Mouse (Mus musculus): Measurements from ENCODE around the gene G0s2. TPM values are rescaled to one million over a fixed set of nuclear protein-coding genes. Genes with fewer than 3 reads are reported as not detected.

G0s2 gene
- polyA plus RNA-seq, 1 experiment from 2014 or later = 17.9 TPM

DNA sequence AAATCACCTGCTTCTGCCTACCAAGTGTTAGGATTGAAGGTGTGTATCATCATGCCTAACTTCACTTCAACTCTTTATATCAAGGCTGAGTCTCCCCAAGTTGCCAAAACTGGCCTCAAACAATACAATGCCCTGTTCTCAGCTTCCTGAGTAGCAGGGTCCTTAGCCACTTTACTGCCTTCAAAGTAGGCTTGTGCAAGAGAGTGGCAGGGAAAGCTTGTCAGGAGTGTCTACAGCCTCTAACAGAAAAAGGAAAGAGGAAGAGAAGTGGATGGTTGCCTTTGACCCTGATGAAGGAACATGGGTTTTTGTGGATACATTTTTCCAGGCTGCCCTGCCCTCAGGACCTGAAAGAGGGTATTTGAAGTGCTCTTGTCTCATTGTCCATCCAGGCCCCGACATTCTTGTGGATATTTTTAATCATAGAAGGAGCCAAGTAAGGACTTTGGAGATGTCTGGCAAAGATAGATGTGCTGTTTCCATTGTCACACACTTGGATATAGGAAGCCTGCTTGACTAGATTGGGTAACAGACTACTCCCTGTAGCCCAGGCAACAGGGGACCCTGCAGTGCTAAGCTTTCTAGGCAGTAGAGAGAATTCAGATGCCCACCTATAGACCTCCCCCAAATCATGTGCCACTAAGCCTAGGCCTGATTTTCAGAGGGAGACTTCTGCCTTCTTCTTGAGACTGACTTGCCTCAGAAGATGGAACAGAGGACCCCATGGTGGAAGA, 36.9 kb upstream of the G0s2 start:
- Histone ChIP-seq H3K4me3 (ENCODE audit: low read length) (no peak overlapping the region), H3K27me3 (ENCODE audit: control insufficient read depth, insufficient read depth, low read length) (no peaks in the 10 kb centered on the region), H3K9ac (ENCODE audit: low read depth, low read length) (no peak overlapping the region), H3K9me3 (ENCODE audit: control insufficient read depth, low read length) (no peaks in the 10 kb centered on the region), H3K4me1 (ENCODE audit: control insufficient read depth, insufficient read depth, low read length) (0 out of 2 replicates have a peak, but pooled peaks cover 3% of the 10 kb centered on the region), H3K27ac (ENCODE audit: low read depth, low read length) (no peak overlapping the region), H3K36me3 (ENCODE audit: control insufficient read depth, insufficient read depth, low read length) (no peaks in the 10 kb centered on the region), H3K4me2 (replicated peaks; ENCODE audit: low read depth, low read length) (no peak overlapping the region)
- no peak for ATAC-seq (ENCODE audit: low FRiP score, low TSS enrichment)
- 86% methylated on average over 1 of the region's 1 CpGs for WGBS

GRCm38 (mm10) chr1:193306832-193307231, 33.8 kb upstream of the G0s2 start:
- H3K36me3 ChIP-seq (ENCODE audit: control insufficient read depth, insufficient read depth, low read length) = no peaks in the 10 kb centered on the region
- no peaks in the 10 kb centered on the region for H3K4me1 ChIP-seq (ENCODE audit: control insufficient read depth, insufficient read depth, low read length)
- ATAC-seq (ENCODE audit: low FRiP score, low TSS enrichment) = no peak
- no peak overlapping the region for H3K4me2 ChIP-seq (replicated peaks; ENCODE audit: low read depth, low read length)
- no peak overlapping the region for H3K4me3 ChIP-seq (ENCODE audit: low read length)
- no peaks in the 10 kb centered on the region for H3K9me3 ChIP-seq (ENCODE audit: control insufficient read depth, low read length)
- no peak overlapping the region for H3K27ac ChIP-seq (ENCODE audit: low read depth, low read length)
- no peak overlapping the region for H3K9ac ChIP-seq (ENCODE audit: low read depth, low read length)
- WGBS = 91% methylated on average over 2 of the region's 2 CpGs
- no peaks in the 10 kb centered on the region for H3K27me3 ChIP-seq (ENCODE audit: control insufficient read depth, insufficient read depth, low read length)

DNA sequence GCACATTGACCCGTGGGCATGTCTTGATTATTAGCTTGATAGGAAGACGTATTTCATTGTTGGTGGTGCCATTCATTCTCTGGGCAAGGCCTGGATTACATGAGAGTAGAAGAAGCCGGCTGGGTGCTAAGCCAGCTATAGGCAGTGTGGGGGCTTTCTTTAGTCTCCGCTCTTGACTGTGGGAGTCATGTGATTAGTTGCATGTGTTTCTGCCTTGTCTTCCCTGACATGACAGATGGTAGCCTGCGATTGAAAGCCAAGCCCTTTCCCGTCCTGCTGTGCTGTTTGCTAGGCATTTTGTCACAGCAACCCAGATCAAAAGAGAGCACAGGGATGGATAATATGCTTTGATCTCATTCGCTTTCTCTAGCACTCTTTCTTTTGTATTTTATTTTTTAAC, 32.4 kb upstream of the G0s2 start:
- H3K36me3 ChIP-seq (ENCODE audit: control insufficient read depth, insufficient read depth, low read length) = no peaks in the 10 kb centered on the region
- WGBS = 42% methylated on average over 7 of the region's 7 CpGs
- no peak for ATAC-seq (ENCODE audit: low FRiP score, low TSS enrichment)

DNA sequence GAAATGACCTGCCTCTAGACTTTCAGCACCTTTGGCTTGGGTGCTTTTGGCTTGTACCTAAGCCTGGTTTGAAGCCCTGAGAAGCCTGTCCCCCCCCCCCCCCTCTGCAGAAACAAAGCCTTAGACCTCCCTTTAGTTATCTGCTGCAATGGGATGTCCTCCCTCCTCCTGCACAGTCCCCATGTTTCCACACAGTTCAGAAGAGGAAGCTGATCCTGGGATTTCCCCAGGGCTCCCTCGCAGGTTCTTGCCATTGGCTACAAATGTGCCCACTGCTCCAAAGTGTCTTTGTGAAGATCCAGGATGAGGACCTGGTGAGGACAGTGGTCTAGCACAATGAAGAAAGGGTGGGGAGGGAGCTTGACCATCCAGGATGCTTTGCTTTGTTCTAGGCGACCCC, 30.1 kb upstream of the G0s2 start:
- Histone ChIP-seq H3K9me3 (ENCODE audit: control insufficient read depth, low read length) (no peaks in the 10 kb centered on the region), H3K27me3 (ENCODE audit: control insufficient read depth, insufficient read depth, low read length) (no peaks in the 10 kb centered on the region), H3K4me2 (replicated peaks; ENCODE audit: low read depth, low read length) (no peak overlapping the region), H3K9ac (ENCODE audit: low read depth, low read length) (no peak overlapping the region), H3K27ac (ENCODE audit: low read depth, low read length) (no peak overlapping the region), H3K36me3 (ENCODE audit: control insufficient read depth, insufficient read depth, low read length) (no peaks in the 10 kb centered on the region), H3K4me3 (ENCODE audit: low read length) (no peak overlapping the region), H3K4me1 (ENCODE audit: control insufficient read depth, insufficient read depth, low read length) (no peaks in the 10 kb centered on the region)
- no peak for ATAC-seq (ENCODE audit: low FRiP score, low TSS enrichment)
- 75% methylated on average over 2 of the region's 2 CpGs for WGBS

More for the DNA sequence above, 32.4 kb upstream of the G0s2 start:
- Histone ChIP-seq H3K9me3 (ENCODE audit: control insufficient read depth, low read length) (no peaks in the 10 kb centered on the region), H3K27me3 (ENCODE audit: control insufficient read depth, insufficient read depth, low read length) (no peaks in the 10 kb centered on the region), H3K4me1 (ENCODE audit: control insufficient read depth, insufficient read depth, low read length) (no peaks in the 10 kb centered on the region), H3K4me3 (ENCODE audit: low read length) (no peak overlapping the region), H3K27ac (ENCODE audit: low read depth, low read length) (no peak overlapping the region), H3K9ac (ENCODE audit: low read depth, low read length) (no peak overlapping the region), H3K4me2 (replicated peaks; ENCODE audit: low read depth, low read length) (no peak overlapping the region)

DNA sequence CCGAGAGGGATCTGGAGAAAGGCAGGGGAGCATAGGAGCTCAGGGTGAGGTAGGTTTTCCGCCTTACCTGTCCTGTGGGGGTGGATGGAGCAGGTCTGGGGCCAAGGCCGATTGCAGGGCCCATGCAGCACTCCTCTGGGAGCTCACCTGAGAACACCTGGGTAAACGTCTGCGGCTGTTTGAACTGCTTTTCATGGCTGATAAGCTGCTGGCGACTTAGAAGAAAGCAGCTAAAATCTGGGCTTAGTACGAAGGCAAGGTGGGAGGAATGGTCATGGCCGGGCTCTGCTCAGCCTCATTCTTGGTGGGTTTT, 29.0 kb upstream of the G0s2 start:
- WGBS = 61% methylated on average over 8 of the region's 8 CpGs
- H3K27me3 ChIP-seq (ENCODE audit: control insufficient read depth, insufficient read depth, low read length) = no peaks in the 10 kb centered on the region
- no peak for ATAC-seq (ENCODE audit: low FRiP score, low TSS enrichment)
- H3K9me3 ChIP-seq (ENCODE audit: control insufficient read depth, low read length) = no peaks in the 10 kb centered on the region
- H3K4me2 ChIP-seq (replicated peaks; ENCODE audit: low read depth, low read length) = no peak overlapping the region
- no peak overlapping the region for H3K4me3 ChIP-seq (ENCODE audit: low read length)
- no peaks in the 10 kb centered on the region for H3K4me1 ChIP-seq (ENCODE audit: control insufficient read depth, insufficient read depth, low read length)
- H3K36me3 ChIP-seq (ENCODE audit: control insufficient read depth, insufficient read depth, low read length) = no peaks in the 10 kb centered on the region
- no peak overlapping the region for H3K27ac ChIP-seq (ENCODE audit: low read depth, low read length)
- no peak overlapping the region for H3K9ac ChIP-seq (ENCODE audit: low read depth, low read length)

DNA sequence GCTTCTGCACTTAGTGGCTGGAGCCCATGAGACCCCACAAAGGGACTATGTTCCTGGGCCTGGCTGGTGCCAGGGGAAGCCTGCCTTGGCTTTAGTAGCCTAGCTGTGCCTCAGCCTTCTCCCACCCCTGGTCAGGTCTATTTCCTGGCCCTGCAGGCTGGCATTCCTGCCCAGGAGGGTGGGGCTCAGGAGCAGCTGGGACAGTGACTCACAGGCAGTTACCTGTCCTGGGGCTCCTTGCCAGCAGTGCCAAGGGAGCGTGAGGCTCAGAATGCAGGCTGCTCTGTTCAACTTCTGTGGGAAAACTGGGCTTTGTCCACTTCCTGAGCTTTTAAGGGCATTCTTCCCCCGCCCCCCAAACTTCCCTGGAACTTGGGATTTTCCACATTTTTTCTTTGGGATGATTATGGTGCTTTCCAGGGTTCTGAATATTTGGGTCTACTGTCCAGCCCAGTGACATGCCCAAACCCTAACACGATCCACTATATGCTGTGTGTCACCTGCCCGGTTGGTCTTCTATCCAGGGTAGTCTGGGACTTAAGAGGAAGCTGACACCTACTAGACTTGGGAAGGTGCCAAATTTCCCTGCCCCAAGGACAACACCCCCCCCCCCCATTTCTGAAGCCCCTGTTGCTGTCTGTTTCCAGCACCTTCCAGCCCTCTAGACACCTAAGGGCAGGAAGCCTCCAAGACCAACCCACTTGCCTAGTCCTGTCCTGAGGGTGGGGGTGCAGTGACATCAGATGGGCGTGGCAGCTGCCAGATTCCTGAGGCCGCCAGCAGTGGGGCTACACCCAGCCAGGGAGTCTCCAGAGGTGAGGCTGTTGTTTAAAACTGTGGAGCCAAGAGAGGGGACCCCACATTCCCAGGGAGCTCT, 28.4 kb upstream of the G0s2 start:
- H3K27ac ChIP-seq (ENCODE audit: low read depth, low read length) = no peak overlapping the region
- H3K9ac ChIP-seq (ENCODE audit: low read depth, low read length) = no peak overlapping the region
- no peaks in the 10 kb centered on the region for H3K27me3 ChIP-seq (ENCODE audit: control insufficient read depth, insufficient read depth, low read length)
- H3K36me3 ChIP-seq (ENCODE audit: control insufficient read depth, insufficient read depth, low read length) = no peaks in the 10 kb centered on the region
- 0 out of 2 replicates have a peak, but pooled peaks have one; percentile 24 for ATAC-seq (ENCODE audit: low FRiP score, low TSS enrichment)
- WGBS = 69% methylated on average over 6 of the region's 6 CpGs
- no peaks in the 10 kb centered on the region for H3K9me3 ChIP-seq (ENCODE audit: control insufficient read depth, low read length)
- no peak overlapping the region for H3K4me2 ChIP-seq (replicated peaks; ENCODE audit: low read depth, low read length)
- H3K4me1 ChIP-seq (ENCODE audit: control insufficient read depth, insufficient read depth, low read length) = no peaks in the 10 kb centered on the region
- no peak overlapping the region for H3K4me3 ChIP-seq (ENCODE audit: low read length)

DNA sequence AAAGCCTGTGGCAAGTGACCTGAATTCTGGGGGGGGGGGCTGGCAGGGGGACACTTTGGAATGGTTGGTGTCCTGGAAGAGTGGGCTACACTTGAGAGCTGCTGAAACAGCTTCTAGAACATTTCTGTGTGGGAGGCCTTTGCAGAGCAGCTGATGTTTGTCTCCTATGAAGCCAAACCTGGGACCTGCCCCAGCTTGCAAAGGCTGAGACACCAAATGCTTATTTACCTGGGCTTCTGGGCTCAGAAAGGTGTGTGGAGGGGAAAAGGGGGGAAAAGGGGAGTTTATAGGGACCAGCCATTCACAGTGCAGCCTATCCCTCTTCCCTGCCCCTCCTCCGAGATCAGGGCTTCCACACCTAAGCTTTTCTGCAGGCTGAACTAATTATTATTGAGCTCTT, 27.0 kb upstream of the G0s2 start:
- Histone ChIP-seq H3K9me3 (ENCODE audit: control insufficient read depth, low read length) (no peaks in the 10 kb centered on the region), H3K9ac (ENCODE audit: low read depth, low read length) (no peak overlapping the region), H3K4me3 (ENCODE audit: low read length) (no peak overlapping the region), H3K27ac (ENCODE audit: low read depth, low read length) (no peak overlapping the region), H3K27me3 (ENCODE audit: control insufficient read depth, insufficient read depth, low read length) (no peaks in the 10 kb centered on the region), H3K4me1 (ENCODE audit: control insufficient read depth, insufficient read depth, low read length) (no peaks in the 10 kb centered on the region), H3K36me3 (ENCODE audit: control insufficient read depth, insufficient read depth, low read length) (no peaks in the 10 kb centered on the region), H3K4me2 (replicated peaks; ENCODE audit: low read depth, low read length) (no peak overlapping the region)
- ATAC-seq (ENCODE audit: low FRiP score, low TSS enrichment) = no peak
- 37% methylated on average over 1 of the region's 1 CpGs for WGBS

DNA sequence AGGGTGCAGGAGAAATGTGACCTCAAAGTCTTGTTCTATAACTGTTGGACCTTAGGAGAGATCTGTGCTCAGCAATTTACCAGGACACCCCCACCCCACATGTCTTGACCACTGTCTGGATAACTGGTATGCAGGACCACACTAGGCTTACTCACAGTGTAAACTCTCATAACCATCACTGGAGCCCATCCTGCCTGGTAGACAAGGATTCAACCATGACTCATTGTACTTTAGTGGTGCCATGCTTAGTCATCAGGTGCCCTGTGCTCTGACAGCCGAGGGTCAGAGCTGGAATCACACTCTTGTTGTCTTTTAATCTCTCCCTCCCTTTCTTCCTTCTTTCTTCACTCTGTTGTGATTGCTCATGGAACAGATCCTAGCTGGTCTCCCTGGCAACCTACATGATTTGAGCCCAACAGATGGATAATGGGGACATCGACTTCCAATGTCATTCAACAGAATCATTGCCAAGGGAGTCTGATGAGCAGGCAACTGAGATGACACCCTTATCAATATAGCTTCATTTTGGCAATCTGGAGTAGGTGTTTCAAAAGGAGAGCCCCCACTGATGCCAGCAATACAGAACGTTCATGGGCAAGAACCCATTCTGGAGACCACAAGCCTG, 25.2 kb upstream of the G0s2 start:
- Histone ChIP-seq H3K4me1 (ENCODE audit: control insufficient read depth, insufficient read depth, low read length) (no peaks in the 10 kb centered on the region), H3K27me3 (ENCODE audit: control insufficient read depth, insufficient read depth, low read length) (no peaks in the 10 kb centered on the region), H3K36me3 (ENCODE audit: control insufficient read depth, insufficient read depth, low read length) (no peaks in the 10 kb centered on the region), H3K9me3 (ENCODE audit: control insufficient read depth, low read length) (no peaks in the 10 kb centered on the region), H3K9ac (ENCODE audit: low read depth, low read length) (no peak overlapping the region), H3K4me3 (ENCODE audit: low read length) (no peak overlapping the region), H3K4me2 (replicated peaks; ENCODE audit: low read depth, low read length) (no peak overlapping the region), H3K27ac (ENCODE audit: low read depth, low read length) (no peak overlapping the region)
- ATAC-seq (ENCODE audit: low FRiP score, low TSS enrichment) = no peak
- 84% methylated on average over 3 of the region's 3 CpGs for whole genome bisulfite sequencing

GRCm38 (mm10) chr1:193295920-193296319, 22.9 kb upstream of the G0s2 start:
- Histone ChIP-seq H3K27me3 (ENCODE audit: control insufficient read depth, insufficient read depth, low read length) (no peaks in the 10 kb centered on the region), H3K9ac (ENCODE audit: low read depth, low read length) (no peak overlapping the region), H3K36me3 (ENCODE audit: control insufficient read depth, insufficient read depth, low read length) (no peaks in the 10 kb centered on the region), H3K4me3 (ENCODE audit: low read length) (no peak overlapping the region), H3K4me1 (ENCODE audit: control insufficient read depth, insufficient read depth, low read length) (no peaks in the 10 kb centered on the region), H3K9me3 (ENCODE audit: control insufficient read depth, low read length) (no peaks in the 10 kb centered on the region), H3K27ac (ENCODE audit: low read depth, low read length) (no peak overlapping the region), H3K4me2 (replicated peaks; ENCODE audit: low read depth, low read length) (no peak overlapping the region)
- ATAC-seq (ENCODE audit: low FRiP score, low TSS enrichment) = no peak
- WGBS = 82% methylated on average over 5 of the region's 5 CpGs

All from kidney, embryonic 14.5 days (tissue).